Mouse (Mus musculus) layer of hippocampus, adult 9-10 months (tissue): ENCODE measurements around the gene Gm10638.

Experiments used
- DNase-seq: peaks from one replicate; pipeline ENCODE4 v3.0.0; 2022; ENCODE audit warnings: low spot score

Gm10638 gene

GRCm38 (mm10) chr8:86789576-86789975 is 44.1 kb downstream of the Gm10638 start:
- no peak for DNase-seq

- DNase-seq, result no peak
Measured at GRCm38 (mm10) chr8:86791542-86791941, 46.0 kb downstream of the Gm10638 start.

GRCm38 (mm10) chr8:86794716-86795115 is 49.2 kb downstream of the Gm10638 start:
- no peak for DNase-seq
